Mouse (Mus musculus) adrenal gland, adult 10 weeks (tissue): ENCODE data around the gene Olfr96. TPM values are rescaled to one million over a fixed set of nuclear protein-coding genes. Genes with fewer than 3 reads are reported as not detected.

Experiments
- polyA plus RNA-seq: library from polyadenylated mRNA; stranded (reverse); fragments of 350-450 nt; fragmentation: Illumina TruSeq; extraction: RNeasy Lipid Tissue Mini Kit (QIAGEN cat#74804); gene quantifications from one replicate; pipeline ENCODE4 v1.2.3, GENCODE M21; 2014; ENCODE audit warnings: low read depth, low replicate concordance

Gene Olfr96
- polyA plus RNA-seq: not detected

DNA sequence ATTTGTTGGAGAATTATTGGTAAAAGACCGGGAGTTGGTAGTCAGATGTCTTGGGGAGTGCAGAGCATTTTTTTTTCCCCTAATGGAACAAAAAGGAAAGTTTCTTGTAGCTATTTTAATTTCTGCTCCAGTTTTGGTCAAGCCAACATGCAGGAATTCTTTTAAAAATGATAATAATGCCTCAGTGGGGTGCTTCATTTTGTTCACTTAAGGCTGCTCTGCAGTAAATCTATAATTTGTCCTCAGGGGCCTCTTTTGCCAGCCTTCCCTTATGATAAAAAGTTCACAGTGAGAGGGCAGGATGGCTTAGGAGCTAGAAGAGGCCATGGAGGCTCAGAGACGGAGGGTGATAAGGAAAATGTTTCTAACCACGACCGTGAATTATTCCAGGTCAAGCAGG is at the start of gene Olfr96:
Gene Olfr96, plus strand, starts transcription at position 301 of the 400 bp plus-strand sequence.

DNA sequence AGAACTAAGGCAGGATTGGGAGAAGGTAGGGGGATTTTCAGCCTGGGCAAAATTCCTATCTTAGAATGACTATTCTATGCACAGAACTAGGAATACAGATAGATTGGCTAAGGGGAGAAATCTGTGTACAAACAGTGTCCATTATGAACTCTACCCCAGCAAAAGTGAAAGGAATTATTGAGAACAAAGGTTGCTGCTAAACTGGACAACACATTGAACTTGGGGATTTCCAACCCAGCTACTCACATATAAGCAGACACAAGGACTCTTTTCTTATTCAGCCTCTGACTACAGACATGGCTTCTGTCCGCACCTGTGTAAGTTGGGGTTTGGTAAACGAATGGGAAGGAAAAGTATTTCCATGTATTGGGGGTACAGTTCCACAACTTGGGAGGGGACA is 26.3 kb upstream of the Olfr96 start, which contains the start of gene Ubd:
Gene Ubd, plus strand, starts transcription at position 237 of the 400 bp plus-strand sequence.

DNA sequence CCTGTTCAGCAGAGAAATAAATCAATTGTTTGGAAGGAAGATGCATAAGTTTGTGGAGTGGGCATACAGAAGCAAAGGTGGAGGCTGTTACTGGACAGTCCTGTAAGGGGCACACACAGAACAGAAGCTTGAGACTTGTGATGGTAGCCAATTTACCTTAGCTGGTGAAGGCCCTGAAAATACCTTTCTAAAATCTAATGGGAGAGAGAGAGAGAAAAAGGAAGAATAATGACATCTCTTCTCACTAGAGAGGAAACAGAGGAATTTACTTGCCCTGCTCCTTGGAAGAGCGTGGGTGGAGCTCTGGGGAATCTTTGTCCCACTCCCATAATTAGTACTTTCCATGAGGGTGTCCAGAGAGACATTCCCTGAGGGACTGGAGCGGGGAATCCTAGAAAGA is 19.1 kb upstream of the Olfr96 start, which contains the start of gene Olfr94:
Gene Olfr94, minus strand, starts transcription at position 101 of the 400 bp plus-strand sequence.

DNA sequence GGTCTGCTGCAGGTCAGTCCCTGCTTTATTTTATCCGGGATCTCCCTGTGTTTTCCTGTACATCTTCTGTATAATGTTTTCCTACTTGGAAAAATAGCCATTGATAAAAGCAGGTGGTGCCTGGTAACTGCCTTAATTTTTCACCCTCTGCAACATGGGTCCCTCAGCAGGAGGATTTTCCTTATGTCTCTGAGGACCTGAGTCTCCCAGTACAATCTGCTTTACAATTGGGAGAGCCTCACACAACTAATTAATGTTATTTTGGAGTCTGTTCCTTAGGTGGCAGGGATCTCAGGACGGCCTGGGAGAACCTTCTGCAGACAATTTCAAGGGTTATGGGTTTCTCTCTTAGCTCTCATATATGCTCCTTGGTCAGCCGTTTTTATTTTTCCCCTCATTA is 6.9 kb upstream of the Olfr96 start, which contains the start of gene Olfr95:
Gene Olfr95, minus strand, starts transcription at position 101 of the 400 bp plus-strand sequence.

DNA sequence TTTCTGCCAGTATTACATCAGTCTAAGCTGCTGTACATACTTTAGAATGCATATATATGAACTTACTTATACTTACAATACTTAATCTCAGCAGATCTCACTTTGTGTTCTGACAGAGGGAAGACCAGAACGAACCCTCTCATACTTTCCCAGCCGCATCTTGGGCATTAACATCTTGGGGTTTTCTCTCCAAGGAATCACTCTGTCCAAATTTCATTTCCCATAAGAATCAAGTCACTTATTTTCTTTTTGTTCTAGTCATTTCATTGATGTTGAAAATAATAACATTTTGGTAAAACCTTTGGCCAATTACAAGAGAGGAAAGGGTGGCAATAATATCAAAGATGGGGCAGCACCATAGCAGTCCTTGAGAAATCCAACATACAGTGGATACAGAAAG is 17.3 kb downstream of the Olfr96 start, which contains the start of gene Olfr97:
Gene Olfr97, minus strand, starts transcription at position 101 of the 400 bp plus-strand sequence.

DNA sequence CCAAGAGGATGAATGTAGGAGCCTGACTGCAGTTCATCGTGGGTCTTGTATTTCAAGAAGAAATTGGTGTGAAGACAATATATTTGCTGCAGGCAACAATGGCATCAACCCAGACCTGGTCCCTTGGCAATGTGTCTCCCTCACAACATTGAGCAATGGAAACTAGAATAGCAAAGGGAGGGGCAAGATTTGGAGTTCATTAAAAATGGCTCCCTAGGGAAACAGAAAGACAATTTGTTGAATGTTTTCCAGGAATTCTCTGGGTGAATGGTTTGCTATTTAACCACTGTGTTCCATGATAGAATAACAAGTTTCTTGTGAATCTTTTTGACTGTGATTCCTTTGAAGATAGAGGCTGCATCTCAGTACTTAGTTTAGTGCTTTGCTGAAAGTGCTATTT is 43.7 kb downstream of the Olfr96 start, which contains the start of gene Olfr98:
Gene Olfr98, minus strand, starts transcription at position 124 of the 400 bp plus-strand sequence.

DNA sequence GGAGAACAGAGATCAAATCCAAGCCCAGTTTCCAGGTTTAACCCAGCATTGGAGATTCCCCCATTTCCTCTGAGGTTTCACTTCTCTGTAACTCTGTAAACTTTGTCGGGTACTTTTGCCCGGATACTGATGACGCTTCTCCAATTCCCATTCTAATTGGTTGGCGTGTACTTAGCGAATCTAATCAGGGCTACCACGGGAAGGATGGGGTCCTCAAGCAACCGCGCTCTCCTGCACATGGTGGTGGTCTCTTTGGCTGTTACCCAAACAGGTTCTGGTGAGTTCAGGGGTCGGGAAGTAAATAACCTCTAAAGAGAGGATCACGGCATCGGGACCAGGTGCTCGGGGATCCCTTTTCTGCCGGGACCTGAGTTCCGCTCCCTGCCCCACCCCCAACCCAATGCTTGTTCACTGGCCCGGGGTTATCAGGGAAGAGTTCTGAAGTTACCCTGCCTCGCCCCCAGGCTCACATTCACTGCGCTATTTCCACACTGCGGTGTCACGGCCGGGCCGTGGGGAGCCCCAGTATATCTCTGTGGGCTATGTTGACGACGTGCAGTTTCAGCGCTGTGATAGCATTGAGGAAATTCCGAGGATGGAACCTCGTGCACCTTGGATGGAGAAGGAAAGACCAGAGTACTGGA is 50.2 kb downstream of the Olfr96 start, which contains the start of gene H2-M3:
Gene H2-M3, plus strand, starts transcription at position 163 of the 644 bp plus-strand sequence.

Other genes with a start within 250 kb of the Olfr96 start
- gene 2410137M14Rik, start 238.9 kb upstream of the Olfr96 start, polyA plus RNA-seq: not detected
- not detected for gene H2-M5, start 230.6 kb upstream of the Olfr96 start, polyA plus RNA-seq
- gene Zfp57, start 219.0 kb upstream of the Olfr96 start, polyA plus RNA-seq: 4.4 TPM
- not detected for gene Mog, start 196.7 kb upstream of the Olfr96 start, polyA plus RNA-seq
- gene Gabbr1, start 174.2 kb upstream of the Olfr96 start, polyA plus RNA-seq: 34.8 TPM
- gene Olfr90, start 131.6 kb upstream of the Olfr96 start, polyA plus RNA-seq: not detected
- gene Olfr91, start 121.9 kb upstream of the Olfr96 start, polyA plus RNA-seq: not detected
- not detected for gene Olfr92, start 100.1 kb upstream of the Olfr96 start, polyA plus RNA-seq
- gene Olfr93, start 58.7 kb upstream of the Olfr96 start, polyA plus RNA-seq: not detected
- gene Ubd, start 26.3 kb upstream of the Olfr96 start, polyA plus RNA-seq: not detected
- gene Olfr94, start 19.2 kb upstream of the Olfr96 start, polyA plus RNA-seq: not detected
- not detected for gene Olfr95, start 7.0 kb upstream of the Olfr96 start, polyA plus RNA-seq
- gene Olfr97, start 17.2 kb downstream of the Olfr96 start, polyA plus RNA-seq: not detected
- gene Olfr98, start 43.6 kb downstream of the Olfr96 start, polyA plus RNA-seq: not detected
- 0.58 TPM for gene H2-M3, start 50.1 kb downstream of the Olfr96 start, polyA plus RNA-seq
- not detected for gene Olfr99, start 63.3 kb downstream of the Olfr96 start, polyA plus RNA-seq
- not detected for gene Olfr101, start 84.2 kb downstream of the Olfr96 start, polyA plus RNA-seq
- not detected for gene Olfr102, start 96.9 kb downstream of the Olfr96 start, polyA plus RNA-seq
- gene Olfr103, start 119.6 kb downstream of the Olfr96 start, polyA plus RNA-seq: not detected
- gene Olfr104-ps, start 139.4 kb downstream of the Olfr96 start, polyA plus RNA-seq: not detected
- not detected for gene Olfr105-ps, start 158.9 kb downstream of the Olfr96 start, polyA plus RNA-seq
- gene Olfr106-ps, start 170.2 kb downstream of the Olfr96 start, polyA plus RNA-seq: not detected
- gene Olfr107, start 179.1 kb downstream of the Olfr96 start, polyA plus RNA-seq: not detected
- not detected for gene Olfr108, start 225.3 kb downstream of the Olfr96 start, polyA plus RNA-seq
- gene Olfr109, start 238.8 kb downstream of the Olfr96 start, polyA plus RNA-seq: not detected